Mouse (Mus musculus) midbrain, embryonic 15.5 days (tissue): Measurements from ENCODE around the gene 4930507D05Rik. TPM values are rescaled to one million over a fixed set of nuclear protein-coding genes. Genes with fewer than 3 reads are reported as not detected.
"Not testable (repeated sequence)": the region's sequence is repeated elsewhere in the genome, so short reads cannot be mapped to it uniquely, and the experiment has no call there.

ENCODE experiments used
- ATAC-seq: fragments of 200-750 bp; cut with Nextera tagmentation; replicated peaks from 2 replicates; pipeline ENCODE4 v1.8.0; 2017; ENCODE audit warnings: moderate TSS enrichment
- H3K27ac ChIP-seq: fragments of 300-500 bp; sonication (generic); 2 replicates; pipeline ENCODE4 v1.5.1; 2015; ENCODE audit warnings: mild to moderate bottlenecking, inconsistent platforms
- H3K27me3 ChIP-seq: fragments of 300-500 bp; sonication (generic); replicated peaks from 2 replicates; pipeline ENCODE4 v1.6.1; 2015; ENCODE audit warnings: inconsistent platforms
- H3K36me3 ChIP-seq: fragments of 300-500 bp; sonication (generic); replicated peaks from 2 replicates; pipeline ENCODE4 v1.6.1; 2015; ENCODE audit warnings: inconsistent platforms
- H3K4me1 ChIP-seq: fragments of 300-500 bp; sonication (generic); 2 replicates; pipeline ENCODE4 v1.6.1; 2015; ENCODE audit warnings: inconsistent platforms
- H3K4me2 ChIP-seq: fragments of 300-500 bp; sonication (generic); 2 replicates; pipeline ENCODE4 v1.6.1; 2015; ENCODE audit warnings: inconsistent platforms, mild to moderate bottlenecking, moderate library complexity
- H3K4me3 ChIP-seq: fragments of 300-500 bp; sonication (generic); 2 replicates; pipeline ENCODE4 v1.5.1; 2015; ENCODE audit warnings: mild to moderate bottlenecking, inconsistent platforms
- H3K9ac ChIP-seq: fragments of 300-500 bp; sonication (generic); 2 replicates; pipeline ENCODE4 v1.6.1; 2015; ENCODE audit warnings: mild to moderate bottlenecking, inconsistent platforms
- H3K9me3 ChIP-seq: fragments of 300-500 bp; sonication (generic); 2 replicates; pipeline ENCODE4 v1.6.1; 2016; ENCODE audit warnings: inconsistent platforms
- WGBS: fragments of 180-500 bp; shearing (Covaris S2); methylation state at CpG from one replicate; pipeline ENCODE4 v1.1.7; 2015; ENCODE audit warnings: mixed read lengths; 5-methylcytosine and 5-hydroxymethylcytosine counted together
- polyA plus RNA-seq: library from polyadenylated mRNA; unstranded; fragments of >200 nt; fragmentation: Nextera tagmentation; extraction: Ambion mirVana; gene quantifications from 2 replicates; pipeline ENCODE4 v1.2.1, GENCODE M21; 2015

The 4930507D05Rik gene
- polyA plus RNA-seq, 1 experiment from 2014 or later, result 1.5 TPM

DNA sequence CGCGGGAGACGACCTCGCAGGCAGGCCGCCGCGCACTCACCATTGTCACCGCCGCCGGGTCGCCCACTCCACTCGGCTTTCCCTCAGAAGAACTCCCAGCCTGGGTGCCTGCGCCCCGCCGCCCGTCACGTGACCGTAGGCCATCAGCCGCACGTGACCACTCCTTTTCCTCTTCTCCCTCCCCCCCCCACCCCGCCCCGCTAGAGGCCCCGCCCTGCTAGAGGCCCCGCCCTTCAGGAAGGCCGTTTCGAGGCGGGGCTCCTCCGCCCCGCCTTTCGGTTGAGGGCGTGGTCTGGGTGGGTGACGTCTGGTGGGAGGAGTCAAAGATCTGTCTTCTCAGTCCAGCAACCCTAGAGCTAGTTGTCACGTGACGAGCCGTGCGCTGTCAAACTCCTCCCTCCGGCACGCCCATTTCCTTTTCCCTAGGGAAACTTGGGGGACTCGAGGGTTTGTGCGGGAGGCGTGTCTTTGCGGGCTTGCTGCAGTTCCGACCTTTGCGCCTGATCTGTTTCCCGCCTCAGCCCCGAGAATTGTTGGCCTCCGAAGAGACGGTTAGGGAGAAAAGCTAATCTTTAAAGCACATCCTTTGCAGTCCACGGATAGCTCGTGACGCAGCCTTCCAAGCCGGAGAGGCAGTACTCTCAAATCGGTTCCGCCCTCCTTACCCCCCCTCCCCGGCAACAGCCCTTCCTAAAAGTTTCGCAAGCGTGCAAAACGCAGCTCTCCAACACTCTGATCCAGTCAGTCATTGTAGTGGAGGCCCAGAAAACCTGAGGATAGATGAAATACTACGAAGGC, 37.5 kb downstream of the 4930507D05Rik start, which contains the start of gene Vps26a:
TSS of gene Vps26a (minus strand) at position 188 of the 798 bp plus-strand sequence.
- no peaks in the 10 kb centered on the region for H3K9me3 ChIP-seq
- H3K9ac ChIP-seq, result peak within 1 kb of the TSS; percentile 80
- WGBS, result under 1% methylated on average over 59 of the region's 59 CpGs
- no peaks in the 10 kb centered on the region for H3K36me3 ChIP-seq
- peak within 1 kb of the TSS; percentile 85 for H3K4me3 ChIP-seq
- no peaks in the 10 kb centered on the region for H3K27me3 ChIP-seq
- H3K4me1 ChIP-seq, result peaks cover 17% of the 10 kb centered on the region
- H3K4me2 ChIP-seq, result peak within 1 kb of the TSS; percentile 70
- H3K27ac ChIP-seq, result peak within 1 kb of the TSS; percentile 85
- ATAC-seq, result peak; percentile 91

DNA sequence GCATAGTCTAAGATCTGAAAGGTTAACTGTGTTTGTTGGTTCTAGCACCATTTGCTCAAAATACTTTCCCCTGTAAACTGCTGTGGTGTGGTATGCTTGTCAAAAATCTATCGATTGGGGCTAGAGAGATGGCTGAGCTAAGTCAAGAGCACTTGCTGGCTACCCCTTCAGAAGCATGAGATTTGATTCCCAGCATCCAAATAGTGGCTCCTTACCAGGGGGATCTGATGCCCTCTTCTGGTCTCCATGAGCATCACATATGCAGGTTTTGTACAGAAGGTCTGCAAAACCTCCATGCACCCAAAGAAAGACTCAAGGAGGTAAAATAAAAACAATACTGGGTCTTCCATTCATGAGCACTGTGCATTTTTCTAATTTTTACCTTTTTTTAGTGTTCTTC, 39.0 kb downstream of the 4930507D05Rik start:
- H3K4me3 ChIP-seq, result no peak overlapping the region
- WGBS, result 22% methylated on average over 1 of the region's 1 CpGs
- H3K4me1 ChIP-seq, result peaks cover 17% of the 10 kb centered on the region
- ATAC-seq, result no peak
- H3K27ac ChIP-seq, result no peak overlapping the region
- H3K4me2 ChIP-seq, result no peak overlapping the region
- H3K36me3 ChIP-seq, result no peaks in the 10 kb centered on the region
- no peak overlapping the region for H3K9ac ChIP-seq
- H3K27me3 ChIP-seq, result no peaks in the 10 kb centered on the region
- H3K9me3 ChIP-seq, result no peaks in the 10 kb centered on the region

DNA sequence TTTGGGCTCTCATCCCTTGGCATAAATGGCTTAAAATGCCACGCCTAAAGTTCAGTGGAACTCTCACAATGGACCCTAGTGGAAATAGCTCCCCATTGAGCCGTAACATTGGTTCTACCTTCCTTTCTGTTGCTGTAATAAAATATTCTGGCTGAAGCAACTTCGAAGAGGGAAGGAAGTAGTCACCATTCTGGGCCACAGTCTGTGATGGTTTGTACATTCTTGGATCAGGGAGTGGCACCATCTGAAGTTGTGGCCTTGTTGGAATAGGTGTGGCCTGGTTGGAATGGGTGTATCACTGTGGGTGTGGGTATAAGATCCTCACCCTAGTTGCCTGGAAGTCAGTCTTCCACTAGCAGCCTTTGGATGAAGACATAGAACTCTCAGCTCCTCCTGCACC, 42.4 kb downstream of the 4930507D05Rik start:
- H3K4me2 ChIP-seq, H3K4me3 ChIP-seq, H3K9me3 ChIP-seq, H3K27me3 ChIP-seq, H3K4me1 ChIP-seq, ATAC-seq, H3K27ac ChIP-seq, H3K36me3 ChIP-seq, H3K9ac ChIP-seq: not testable (repeated sequence)
- 85% methylated on average over 3 of the region's 3 CpGs for WGBS

DNA sequence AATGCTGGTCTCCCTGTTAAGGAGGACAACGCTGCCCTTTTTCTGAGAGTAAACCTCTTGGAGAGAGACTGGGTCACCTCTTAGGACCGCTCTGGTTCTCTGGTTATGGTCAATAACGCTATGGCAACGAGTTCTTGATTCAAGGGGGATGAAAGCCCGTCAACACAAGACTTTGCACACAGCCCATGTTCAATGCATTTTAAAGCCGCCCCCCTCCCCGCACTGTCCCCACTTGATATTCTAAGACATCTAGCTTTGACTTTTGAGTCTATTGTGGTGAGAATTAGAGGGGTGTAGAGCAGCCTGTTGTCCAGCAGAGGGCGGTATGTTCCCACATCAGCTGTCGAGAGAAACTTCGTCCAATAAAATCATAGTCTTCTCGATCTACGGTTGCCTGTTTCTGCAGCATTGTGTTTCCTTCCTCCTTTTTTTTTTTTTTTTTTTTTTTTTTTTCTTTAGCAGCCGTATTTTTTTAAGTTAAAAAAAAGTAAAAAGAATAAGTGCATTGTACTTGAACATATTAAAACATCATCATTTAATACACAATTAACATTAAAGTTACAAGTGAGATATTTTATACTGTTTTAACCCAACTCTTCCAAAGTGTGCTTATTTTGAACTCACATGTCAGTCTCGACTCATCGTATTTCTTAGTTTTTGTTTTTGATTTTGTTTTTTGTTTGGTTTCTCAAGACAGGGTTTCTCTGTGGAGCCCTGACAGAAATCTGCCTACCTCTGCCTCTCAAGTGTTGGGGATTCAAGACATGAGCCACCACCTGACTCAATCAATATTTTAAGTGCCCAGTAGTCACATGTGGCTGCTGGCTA, 51.0 kb downstream of the 4930507D05Rik start:
- Histone ChIP-seq H3K4me1 (0 out of 2 replicates have a peak, but pooled peaks cover 2% of the 10 kb centered on the region), H3K4me3 (0 out of 2 replicates have a peak overlapping the region, but pooled peaks have one; percentile 9)
- WGBS, result 25% methylated on average over 15 of the region's 15 CpGs

More for the DNA sequence above, 51.0 kb downstream of the 4930507D05Rik start:
- Histone ChIP-seq H3K27me3 (no peaks in the 10 kb centered on the region), H3K9me3 (no peaks in the 10 kb centered on the region), H3K36me3 (no peaks in the 10 kb centered on the region), H3K27ac (no peak overlapping the region), H3K4me2 (peak overlapping the region; percentile 46), H3K9ac (no peak overlapping the region)
- ATAC-seq, result peak; percentile 72

Other genes starting within 250 kb of the 4930507D05Rik start
- gene Tspan15, start 218.2 kb upstream of the 4930507D05Rik start, polyA plus RNA-seq, result 21.1 and 23.4 TPM in 2 replicates
- gene Tacr2, start 197.1 kb upstream of the 4930507D05Rik start, polyA plus RNA-seq, result not detected in 2 replicates
- gene Hk1, start 69.6 kb upstream of the 4930507D05Rik start, polyA plus RNA-seq, result 126 and 135 TPM in 2 replicates
- 0.27 and 0.35 TPM in 2 replicates for gene Hkdc1, start 27.0 kb upstream of the 4930507D05Rik start, polyA plus RNA-seq
- 19.8 and 21.1 TPM in 2 replicates for gene Supv3l1, start 249 bp downstream of the 4930507D05Rik start, polyA plus RNA-seq
- 52.6 and 55.0 TPM in 2 replicates for gene Vps26a, start 37.3 kb downstream of the 4930507D05Rik start, polyA plus RNA-seq
- 10.5 and 12.1 TPM in 2 replicates for gene Srgn, start 78.0 kb downstream of the 4930507D05Rik start, polyA plus RNA-seq
- gene Kif1bp, start 129.0 kb downstream of the 4930507D05Rik start, polyA plus RNA-seq, result 76.4 and 77.3 TPM in 2 replicates
- 13.2 and 15.0 TPM in 2 replicates for gene Ddx21, start 152.8 kb downstream of the 4930507D05Rik start, polyA plus RNA-seq
- 83.7 and 88.1 TPM in 2 replicates for gene Ddx50, start 201.7 kb downstream of the 4930507D05Rik start, polyA plus RNA-seq